ENCODE assay signal across 8 mouse cellular contexts in the genomic region with DNA sequence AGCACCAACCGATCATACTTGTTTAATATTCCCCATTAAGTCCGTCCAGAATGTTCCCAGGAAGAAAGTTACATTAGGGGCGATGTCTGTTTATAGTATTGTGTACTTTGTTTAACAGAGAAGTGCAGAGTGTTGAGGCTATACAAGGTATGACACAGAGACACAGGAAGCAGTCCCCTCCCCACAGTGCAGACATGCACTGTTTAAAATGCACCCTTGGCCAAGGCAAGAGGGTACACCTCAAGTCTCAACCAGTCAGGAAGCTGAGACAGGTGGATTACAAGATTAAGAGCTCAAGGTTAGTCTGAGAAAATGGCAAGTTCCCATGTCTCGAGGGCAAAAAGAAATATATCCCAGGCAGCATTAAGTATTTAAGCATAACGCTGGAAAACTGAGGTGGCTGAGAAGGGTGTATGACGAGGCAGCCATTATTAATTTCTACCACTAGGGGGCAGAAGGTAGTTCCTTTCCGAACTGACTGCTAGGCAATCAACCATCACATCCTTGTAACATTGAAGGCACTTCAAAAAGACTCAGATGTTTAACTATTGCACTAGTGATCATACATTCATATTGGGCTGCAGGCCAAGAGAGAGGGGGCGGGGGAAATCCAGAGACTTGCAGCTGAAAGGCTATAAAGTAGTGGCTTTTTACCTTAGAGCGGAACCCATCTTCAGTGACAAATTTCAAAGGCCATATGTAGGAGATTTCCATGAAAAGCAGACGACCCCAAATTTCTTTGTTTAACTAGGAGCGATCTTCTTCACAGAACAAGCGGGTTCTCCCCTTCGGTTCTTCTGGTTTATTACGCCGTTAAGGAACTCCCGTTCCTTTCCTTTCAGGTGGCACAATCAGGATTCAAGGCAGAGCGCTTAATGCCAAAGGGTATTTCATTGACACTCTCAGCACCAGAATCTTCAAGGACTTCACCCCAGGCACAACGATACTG. TPM values are rescaled to one million over a fixed set of nuclear protein-coding genes. Genes with fewer than 3 reads are reported as not detected.
DNase-seq lines count a peak whose midpoint lies in the region; ATAC-seq lines count a peak whose summit lies in the region.

No protein-coding gene starts in this region.

- no peaks in the 10 kb centered on the region for H3K36me3 ChIP-seq in hindbrain, embryonic 10.5 days
- no peaks in the 10 kb centered on the region for H3K36me3 ChIP-seq in hindbrain, embryonic 13.5 days
- no peaks in the 10 kb centered on the region for H3K36me3 ChIP-seq in embryonic facial prominence, embryonic 14.5 days (ENCODE audit: control insufficient read depth, insufficient read depth, low read length)
- H3K36me3 ChIP-seq in limb, embryonic 15.5 days: no peaks in the 10 kb centered on the region
- no peaks in the 10 kb centered on the region for H3K36me3 ChIP-seq in midbrain, embryonic 14.5 days (ENCODE audit: control insufficient read depth, insufficient read depth, low read length)

- no peak for ATAC-seq in hindbrain, embryonic 13.5 days (ENCODE audit: low FRiP score)
- peak; percentile 53 for ATAC-seq in embryonic facial prominence, embryonic 14.5 days (ENCODE audit: low read depth)
- ATAC-seq in limb, embryonic 15.5 days (ENCODE audit: insufficient number of reproducible peaks, low FRiP score, low TSS enrichment, low read depth): peak; percentile 67; the same call in 1 of the 2 replicates
- ATAC-seq in midbrain, embryonic 14.5 days (ENCODE audit: low FRiP score, low TSS enrichment): peak; percentile 58; the same call in 1 of the 2 replicates

- no peak overlapping the region for H3K9ac ChIP-seq in hindbrain, embryonic 13.5 days
- H3K9ac ChIP-seq in embryonic facial prominence, embryonic 14.5 days (ENCODE audit: low read depth, low read length): no peak overlapping the region
- H3K9ac ChIP-seq in limb, embryonic 15.5 days: no peak overlapping the region
- H3K9ac ChIP-seq in midbrain, embryonic 14.5 days (replicated peaks; ENCODE audit: low read length): no peak overlapping the region

- peaks cover 72% of the 10 kb centered on the region for H3K4me1 ChIP-seq in hindbrain, embryonic 10.5 days (replicated peaks)
- H3K4me1 ChIP-seq in hindbrain, embryonic 13.5 days (replicated peaks): peaks cover 40% of the 10 kb centered on the region
- H3K4me1 ChIP-seq in embryonic facial prominence, embryonic 14.5 days (ENCODE audit: control insufficient read depth, insufficient read depth, low read length): peaks cover 4% of the 10 kb centered on the region; the same call in 1 of the 2 replicates
- H3K4me1 ChIP-seq in limb, embryonic 15.5 days: peaks cover 9% of the 10 kb centered on the region; the same call in 1 of the 2 replicates
- H3K4me1 ChIP-seq in midbrain, embryonic 14.5 days (ENCODE audit: control insufficient read depth, insufficient read depth, low read length): no peaks in the 10 kb centered on the region; the same call in 1 of the 2 replicates

- no peak overlapping the region for H3K4me3 ChIP-seq in hindbrain, embryonic 10.5 days
- H3K4me3 ChIP-seq in hindbrain, embryonic 13.5 days: no peak overlapping the region
- no peak overlapping the region for H3K4me3 ChIP-seq in embryonic facial prominence, embryonic 14.5 days (ENCODE audit: low read depth, low read length)
- H3K4me3 ChIP-seq in limb, embryonic 15.5 days: no peak overlapping the region
- no peak overlapping the region for H3K4me3 ChIP-seq in midbrain, embryonic 14.5 days (replicated peaks; ENCODE audit: low read depth, low read length)

- no peak overlapping the region for H3K4me2 ChIP-seq in hindbrain, embryonic 13.5 days
- H3K4me2 ChIP-seq in embryonic facial prominence, embryonic 14.5 days (ENCODE audit: low read depth, low read length): no peak overlapping the region
- no peak overlapping the region for H3K4me2 ChIP-seq in limb, embryonic 15.5 days
- H3K4me2 ChIP-seq in midbrain, embryonic 14.5 days (ENCODE audit: low read length): no peak overlapping the region

- WGBS in hindbrain, embryonic 10.5 days: 60% methylated on average over 18 of the region's 18 CpGs
- WGBS in hindbrain, embryonic 13.5 days: 55% methylated on average over 18 of the region's 18 CpGs
- WGBS in embryonic facial prominence, embryonic 14.5 days: 63% methylated on average over 18 of the region's 18 CpGs
- 56% methylated on average over 18 of the region's 18 CpGs for WGBS in limb, embryonic 15.5 days
- 48% methylated on average over 18 of the region's 18 CpGs for WGBS in midbrain, embryonic 14.5 days

- peak overlapping the region; percentile 92 for H3K27ac ChIP-seq in hindbrain, embryonic 10.5 days
- H3K27ac ChIP-seq in hindbrain, embryonic 13.5 days: no peak overlapping the region
- H3K27ac ChIP-seq in embryonic facial prominence, embryonic 14.5 days (replicated peaks; ENCODE audit: low read depth, low read length): no peak overlapping the region
- no peak overlapping the region for H3K27ac ChIP-seq in limb, embryonic 15.5 days
- H3K27ac ChIP-seq in midbrain, embryonic 14.5 days (replicated peaks; ENCODE audit: low read depth, low read length): no peak overlapping the region

- H3K27me3 ChIP-seq in hindbrain, embryonic 10.5 days (ENCODE audit: insufficient read depth, poor library complexity, severe bottlenecking): peaks cover 13% of the 10 kb centered on the region
- H3K27me3 ChIP-seq in hindbrain, embryonic 13.5 days: no peaks in the 10 kb centered on the region
- no peaks in the 10 kb centered on the region for H3K27me3 ChIP-seq in embryonic facial prominence, embryonic 14.5 days (replicated peaks; ENCODE audit: control insufficient read depth, insufficient read depth, low read length)
- no peaks in the 10 kb centered on the region for H3K27me3 ChIP-seq in limb, embryonic 15.5 days
- peaks cover 3% of the 10 kb centered on the region for H3K27me3 ChIP-seq in midbrain, embryonic 14.5 days (ENCODE audit: control insufficient read depth, insufficient read depth, low read length)

- peak; percentile 51 for DNase-seq in hindbrain, embryonic 10.5 days (ENCODE audit: low spot score)
- peak; percentile 57 for DNase-seq in adrenal gland, postnatal 10 days
- peak; percentile 68 for DNase-seq in embryonic facial prominence, embryonic 14.5 days (ENCODE audit: low spot score)
- DNase-seq in induced T-regulatory cell, adult 2 months (ENCODE audit: low read depth): peak; percentile 10
- DNase-seq in midbrain, embryonic 14.5 days: peak; percentile 83
- no peak for DNase-seq in T-cell, adult 2 months (ENCODE audit: low spot score)

- no peaks in the 10 kb centered on the region for H3K9me3 ChIP-seq in hindbrain, embryonic 10.5 days
- H3K9me3 ChIP-seq in hindbrain, embryonic 13.5 days: no peaks in the 10 kb centered on the region
- H3K9me3 ChIP-seq in embryonic facial prominence, embryonic 14.5 days (ENCODE audit: control insufficient read depth, low read length): no peaks in the 10 kb centered on the region
- H3K9me3 ChIP-seq in limb, embryonic 15.5 days: no peaks in the 10 kb centered on the region
- no peaks in the 10 kb centered on the region for H3K9me3 ChIP-seq in midbrain, embryonic 14.5 days (ENCODE audit: control insufficient read depth, low read length)

RNA-seq across cellular contexts. Expression of a gene that starts 27.8 kb away (rescaled TPM):
- 0.05 TPM in 1 of 2 replicates, not detected in the other for polyA plus RNA-seq in hindbrain, embryonic 10.5 days (2016; fragmentation: Nextera tagmentation; extraction: Ambion mirVana)
- not detected in 2 replicates for polyA plus RNA-seq in hindbrain, embryonic 13.5 days (2015; fragmentation: Nextera tagmentation; extraction: Ambion mirVana)
- not detected for total RNA-seq in adrenal gland, postnatal 10 days (2021)
- not detected in 2 replicates for polyA plus RNA-seq in embryonic facial prominence, embryonic 14.5 days (2014; fragmentation: Nextera tagmentation; extraction: Ambion mirVana)
- polyA plus RNA-seq in limb, embryonic 15.5 days (2015; fragmentation: Nextera tagmentation; extraction: Ambion mirVana): not detected in 2 replicates
- polyA plus RNA-seq in midbrain, embryonic 14.5 days (2014; fragmentation: Nextera tagmentation; extraction: Ambion mirVana): not detected in 2 replicates
